Mouse (Mus musculus): ENCODE measurements around the gene Tmem44.

Gene Tmem44

GRCm38 (mm10) chr16:30552621-30553338 is 2.1 kb upstream of the Tmem44 start:
- peak; percentile 26 to 65 for DNase-seq (ENCODE audit: low spot score in 2 of 2)

- DNase-seq (ENCODE audit: low spot score in 2 of 2), result peak in 1 of 2 experiments; percentile 78
Measured at GRCm38 (mm10) chr16:30549966-30550747, 485 bp downstream of the Tmem44 start.

- no peak for DNase-seq (ENCODE audit: low spot score in 2 of 2)
Measured at GRCm38 (mm10) chr16:30549516-30549915, 1.1 kb downstream of the Tmem44 start.

- peak in 1 of 2 experiments; percentile 60 for DNase-seq (ENCODE audit: low spot score in 2 of 2)
Measured at GRCm38 (mm10) chr16:30548291-30548690, 2.4 kb downstream of the Tmem44 start.

GRCm38 (mm10) chr16:30544693-30545092 is 5.9 kb downstream of the Tmem44 start:
- no peak for DNase-seq (ENCODE audit: low spot score in 2 of 2)

GRCm38 (mm10) chr16:30543386-30543785 is 7.3 kb downstream of the Tmem44 start:
- no peak for DNase-seq (ENCODE audit: low spot score in 2 of 2)

- DNase-seq (ENCODE audit: low spot score in 2 of 2), result no peak
Measured at GRCm38 (mm10) chr16:30542826-30543225, 7.8 kb downstream of the Tmem44 start.

- DNase-seq (ENCODE audit: low spot score in 2 of 2), result no peak
Measured at GRCm38 (mm10) chr16:30540107-30541001, 10.3 kb downstream of the Tmem44 start.

- DNase-seq (ENCODE audit: low spot score in 2 of 2), result no peak
Measured at GRCm38 (mm10) chr16:30539433-30539832, 11.2 kb downstream of the Tmem44 start.

GRCm38 (mm10) chr16:30535075-30535474 is 15.6 kb downstream of the Tmem44 start:
- no peak for DNase-seq (ENCODE audit: low spot score in 2 of 2)

- no peak for DNase-seq (ENCODE audit: low spot score in 2 of 2)
Measured at GRCm38 (mm10) chr16:30533592-30533991, 17.1 kb downstream of the Tmem44 start.

- DNase-seq (ENCODE audit: low spot score in 2 of 2), result no peak
Measured at GRCm38 (mm10) chr16:30532929-30533328, 17.7 kb downstream of the Tmem44 start.

GRCm38 (mm10) chr16:30531761-30532406 is 18.8 kb downstream of the Tmem44 start:
- peak in 1 of 2 experiments; percentile 46 for DNase-seq (ENCODE audit: low spot score in 2 of 2)

GRCm38 (mm10) chr16:30530815-30531214 is 19.8 kb downstream of the Tmem44 start:
- no peak for DNase-seq (ENCODE audit: low spot score in 2 of 2)

GRCm38 (mm10) chr16:30528386-30528785 is 22.3 kb downstream of the Tmem44 start:
- no peak for DNase-seq (ENCODE audit: low spot score in 2 of 2)

GRCm38 (mm10) chr16:30527889-30528288 is 22.8 kb downstream of the Tmem44 start:
- DNase-seq (ENCODE audit: low spot score in 2 of 2), result no peak

- peak in 1 of 2 experiments; percentile 46 for DNase-seq (ENCODE audit: low spot score in 2 of 2)
Measured at GRCm38 (mm10) chr16:30525756-30526155, 24.9 kb downstream of the Tmem44 start.

- no peak for DNase-seq (ENCODE audit: low spot score in 2 of 2)
Measured at GRCm38 (mm10) chr16:30524481-30524880, 26.2 kb downstream of the Tmem44 start.

- no peak for DNase-seq (ENCODE audit: low spot score in 2 of 2)
Measured at GRCm38 (mm10) chr16:30522253-30522940, 28.2 kb downstream of the Tmem44 start.

- DNase-seq (ENCODE audit: low spot score in 2 of 2), result no peak
Measured at GRCm38 (mm10) chr16:30521147-30521546, 29.5 kb downstream of the Tmem44 start.

- DNase-seq (ENCODE audit: low spot score in 2 of 2), result peak in 1 of 2 experiments; percentile 82
Measured at GRCm38 (mm10) chr16:30520361-30520823, 30.2 kb downstream of the Tmem44 start.

Data from left cerebral cortex, adult 9 months (tissue).